Comparison of ENCODE assay signal across 8 mouse cellular contexts in genomic region chr14:122902136-122902535, GRCm38 (mm10). TPM values are rescaled to one million over a fixed set of nuclear protein-coding genes. Genes with fewer than 3 reads are reported as not detected.
DNase-seq lines count a peak whose midpoint lies in the region; TF ChIP-seq lines count a peak whose summit lies in the region.
"Had no signal": no experiment of that assay in that cellular context is flagged by ENCODE, and none has a peak within 500 bp of the region (broad histone marks: within the 10 kb centered on the region; RNA-seq: fewer than 3 reads in every experiment).

No protein-coding gene starts in this region.

- TF ChIP-seq CTCF in cerebellum, adult 2 months (IDR thresholded peaks at IDR 0.05; ENCODE audit: borderline replicate concordance, insufficient read depth, low read depth, low read length) = no peak

- H3K27me3 ChIP-seq in cerebellum, adult 2 months (ENCODE audit: control insufficient read depth, insufficient read depth, low read length) = no peaks in the 10 kb centered on the region
- H3K27me3 ChIP-seq: limb, embryonic 12.5 days had no signal

- peak overlapping the region; percentile 57 for H3K27ac ChIP-seq in cerebellum, adult 2 months (ENCODE audit: insufficient read depth, low read length)
- H3K27ac ChIP-seq: limb, embryonic 12.5 days had no signal

- no peak overlapping the region for H3K4me3 ChIP-seq in cerebellum, adult 2 months (replicated peaks; ENCODE audit: insufficient read depth, low read depth, low read length)
- H3K4me3 ChIP-seq: limb, embryonic 12.5 days had no signal

- TF ChIP-seq POLR2A in cerebellum, adult 2 months (IDR thresholded peaks at IDR 0.05; ENCODE audit: borderline replicate concordance, insufficient read depth, low read length) = no peak

- H3K4me1 ChIP-seq in cerebellum, adult 2 months (ENCODE audit: control insufficient read depth, insufficient read depth, low read length) = peaks cover 34% of the 10 kb centered on the region

- peak; percentile 34 for DNase-seq in right cerebral cortex, postnatal 14 days
- DNase-seq in right cerebral cortex, postnatal 36 days (ENCODE audit: low spot score in 2 of 2) = no peak
- DNase-seq in cerebellum, adult 2 months = peak; percentile 70 to 73
- DNase-seq in kidney, adult 11 months = peak; percentile 93
- peak; percentile 90 for DNase-seq in naive thymus-derived CD4-positive, alpha-beta T cell, adult 2 months (ENCODE audit: low read depth)
- no peak for DNase-seq in c-Kit-positive CD71-positive TER-119-positive erythroid progenitor cells, embryonic 14.5 days (ENCODE audit: low spot score)
- no peak for DNase-seq in urinary bladder, adult 2 months (ENCODE audit: low spot score)

- 15% methylated on average over 2 of the region's 2 CpGs for WGBS in cerebellum, adult 2 months

RNA-seq across cellular contexts. Expression of gene Ggact, which starts 11.4 kb away (rescaled TPM):
- polyA plus RNA-seq in cerebellum, adult 2 months (2012; rRNA removed) = 137 and 143 TPM in 2 replicates
- polyA plus RNA-seq in urinary bladder, adult 2 months (2012; rRNA removed) = 42.3 and 43.4 TPM in 2 replicates

Comparison
In these comparisons a context has a peak if more than half of its experiments do, and no peak if none do; other contexts are left out.
1. DNase-seq: peak in right cerebral cortex, postnatal 14 days (single experiment), cerebellum, adult 2 months (2 of 2), kidney, adult 11 months (single experiment) and naive thymus-derived CD4-positive, alpha-beta T cell, adult 2 months (single experiment); none in right cerebral cortex, postnatal 36 days (0 of 2), c-Kit-positive CD71-positive TER-119-positive erythroid progenitor cells, embryonic 14.5 days (single experiment) and urinary bladder, adult 2 months (single experiment).